Mouse (Mus musculus) intestine, embryonic 14.5 days (tissue): Measurements from ENCODE around the gene Ubap2. TPM values are rescaled to one million over a fixed set of nuclear protein-coding genes. Genes with fewer than 3 reads are reported as not detected.

Experiments
- ATAC-seq: fragments of 200-750 bp; cut with Nextera tagmentation; replicated peaks from 2 replicates; pipeline ENCODE4 v1.8.0; 2017; ENCODE audit warnings: low read depth, moderate number of reproducible peaks, moderate TSS enrichment, moderate library complexity; ENCODE audit not compliant: low FRiP score, low TSS enrichment
- DNase-seq: peaks from one replicate; pipeline ENCODE4 v3.0.0-alpha.2; 2018; ENCODE audit warnings: low spot score
- H3K27ac ChIP-seq: fragments of 300-500 bp; sonication (generic); 2 replicates; pipeline ENCODE4 v1.5.1; 2014; ENCODE audit warnings: low read depth, mild to moderate bottlenecking, control low read depth
- H3K27me3 ChIP-seq: fragments of 300-500 bp; sonication (generic); replicated peaks from 2 replicates; pipeline ENCODE4 v1.6.1; 2014; ENCODE audit warnings: low read length, control low read depth; ENCODE audit not compliant: control insufficient read depth, insufficient read depth
- H3K36me3 ChIP-seq: fragments of 300-500 bp; sonication (generic); 2 replicates; pipeline ENCODE4 v1.6.1; 2014; ENCODE audit warnings: low read length, control low read depth; ENCODE audit not compliant: control insufficient read depth, insufficient read depth
- H3K4me1 ChIP-seq: fragments of 300-500 bp; sonication (generic); replicated peaks from 2 replicates; pipeline ENCODE4 v1.6.1; 2014; ENCODE audit warnings: low read length, control low read depth, mixed read lengths; ENCODE audit not compliant: control insufficient read depth, insufficient read depth
- H3K4me2 ChIP-seq: fragments of 300-500 bp; sonication (generic); 2 replicates; pipeline ENCODE4 v1.6.1; 2014; ENCODE audit warnings: low read length
- H3K4me3 ChIP-seq: fragments of 300-500 bp; sonication (generic); 2 replicates; pipeline ENCODE4 v1.5.1; 2014; ENCODE audit warnings: low read depth, low read length, control low read depth, mixed read lengths
- H3K9ac ChIP-seq: fragments of 300-500 bp; sonication (generic); 2 replicates; pipeline ENCODE4 v1.6.1; 2014; ENCODE audit warnings: mild to moderate bottlenecking, low read length
- H3K9me3 ChIP-seq: fragments of 300-500 bp; sonication (generic); 2 replicates; pipeline ENCODE4 v1.6.1; 2016; ENCODE audit warnings: low read length, control low read depth; ENCODE audit not compliant: control insufficient read depth
- WGBS: fragments of 180-500 bp; shearing (Covaris S2); extraction: QIAGEN DNeasy Blood & Tissue Kit; methylation state at CpG from one replicate; pipeline ENCODE4 v1.1.7; 2014; 5-methylcytosine and 5-hydroxymethylcytosine counted together
- polyA plus RNA-seq: library from polyadenylated mRNA; unstranded; fragments of >200 nt; fragmentation: Nextera tagmentation; extraction: Ambion mirVana; gene quantifications from 2 replicates; pipeline ENCODE4 v1.2.1, GENCODE M21; 2014

The Ubap2 gene
- polyA plus RNA-seq, 1 experiment from 2014 or later, result 55.1 TPM

DNA sequence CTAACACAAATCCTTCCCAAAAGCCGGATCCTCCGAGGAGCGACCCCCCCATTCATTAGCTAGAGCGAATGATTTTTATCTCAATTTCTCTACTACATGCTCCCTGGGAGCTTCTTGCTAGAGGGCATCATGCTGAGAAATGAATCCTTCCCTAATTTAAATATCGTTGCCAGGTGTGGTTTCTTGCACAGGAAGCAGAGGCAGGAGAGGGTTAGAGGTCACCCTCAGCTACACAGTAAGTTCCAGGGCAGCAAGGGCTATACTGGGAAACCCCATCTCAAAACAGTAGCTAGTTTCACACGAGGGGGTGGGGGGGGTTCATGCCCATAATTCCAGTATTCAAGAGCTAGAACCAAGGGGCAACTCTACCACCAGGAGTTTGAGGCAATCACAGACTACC, 32.5 kb upstream of the Ubap2 start:
- no peak for DNase-seq
- Histone ChIP-seq H3K9me3 (no peaks in the 10 kb centered on the region), H3K9ac (no peak overlapping the region), H3K4me3 (no peak overlapping the region), H3K4me2 (no peak overlapping the region), H3K36me3 (peaks cover 71% of the 10 kb centered on the region), H3K27ac (no peak overlapping the region), H3K27me3 (no peaks in the 10 kb centered on the region), H3K4me1 (no peaks in the 10 kb centered on the region)
- no peak for ATAC-seq
- 89% methylated on average over 6 of the region's 6 CpGs for WGBS

DNA sequence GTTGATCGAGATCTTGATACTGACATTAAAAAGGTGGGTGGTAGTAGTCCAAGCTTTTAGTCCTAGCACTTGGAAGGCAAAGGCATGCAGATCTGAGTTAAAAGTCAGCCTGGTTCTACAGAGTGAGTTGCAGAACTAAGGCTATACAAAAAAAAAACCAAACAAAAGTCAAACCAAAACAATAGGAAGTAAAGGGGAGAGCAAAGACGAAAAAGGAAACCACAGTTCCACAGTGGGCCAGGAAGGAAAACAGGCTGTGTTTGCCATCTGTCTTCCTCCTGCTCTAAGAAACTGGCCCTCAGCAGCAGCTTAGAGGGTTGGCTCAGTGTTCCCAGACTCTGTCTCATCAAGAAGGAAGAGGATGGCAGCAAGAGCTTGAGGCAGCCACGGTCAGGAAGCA, 29.4 kb upstream of the Ubap2 start:
- H3K4me1 ChIP-seq, result no peaks in the 10 kb centered on the region

DNA sequence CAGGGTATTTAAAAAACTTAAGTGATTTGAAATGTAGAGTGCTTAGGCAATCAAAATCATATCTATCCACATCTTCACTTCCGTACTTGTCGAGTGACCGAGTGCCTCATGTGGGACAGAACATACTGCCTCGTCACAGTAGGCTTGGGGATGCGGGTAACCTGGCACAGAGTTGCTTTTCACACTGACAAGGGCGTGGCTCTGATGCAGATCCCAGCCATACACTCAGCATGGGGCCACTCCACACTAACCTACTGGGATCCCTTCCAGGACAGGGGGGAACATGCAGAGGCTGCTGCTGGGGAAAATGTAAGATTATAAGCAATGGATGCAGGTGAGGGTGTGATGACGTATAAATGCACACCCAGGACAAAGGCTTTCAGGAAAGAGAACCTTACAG, 28.7 kb upstream of the Ubap2 start:
- DNase-seq, result no peak
- 94% methylated on average over 7 of the region's 7 CpGs for WGBS
- no peak for ATAC-seq

More for the DNA sequence above, 29.4 kb upstream of the Ubap2 start:
- Histone ChIP-seq H3K27ac (no peak overlapping the region), H3K4me3 (no peak overlapping the region), H3K4me2 (no peak overlapping the region), H3K9ac (no peak overlapping the region), H3K36me3 (peaks cover 73% of the 10 kb centered on the region), H3K27me3 (no peaks in the 10 kb centered on the region), H3K9me3 (no peaks in the 10 kb centered on the region)
- 66% methylated on average over 3 of the region's 3 CpGs for WGBS
- ATAC-seq (no peak), DNase-seq (no peak)

GRCm38 (mm10) chr4:41298976-41299375, 24.0 kb upstream of the Ubap2 start:
- Histone ChIP-seq H3K4me3 (no peak overlapping the region), H3K9me3 (no peaks in the 10 kb centered on the region), H3K27ac (no peak overlapping the region), H3K9ac (no peak overlapping the region), H3K4me1 (no peaks in the 10 kb centered on the region), H3K36me3 (peaks cover 92% of the 10 kb centered on the region), H3K27me3 (no peaks in the 10 kb centered on the region), H3K4me2 (no peak overlapping the region)
- no peak for ATAC-seq
- DNase-seq, result no peak
- 92% methylated on average over 5 of the region's 5 CpGs for WGBS

More for the DNA sequence above, 28.7 kb upstream of the Ubap2 start:
- Histone ChIP-seq H3K9me3 (no peaks in the 10 kb centered on the region), H3K9ac (no peak overlapping the region), H3K27me3 (no peaks in the 10 kb centered on the region), H3K27ac (no peak overlapping the region), H3K4me1 (no peaks in the 10 kb centered on the region), H3K4me2 (no peak overlapping the region), H3K4me3 (no peak overlapping the region), H3K36me3 (peaks cover 74% of the 10 kb centered on the region)

DNA sequence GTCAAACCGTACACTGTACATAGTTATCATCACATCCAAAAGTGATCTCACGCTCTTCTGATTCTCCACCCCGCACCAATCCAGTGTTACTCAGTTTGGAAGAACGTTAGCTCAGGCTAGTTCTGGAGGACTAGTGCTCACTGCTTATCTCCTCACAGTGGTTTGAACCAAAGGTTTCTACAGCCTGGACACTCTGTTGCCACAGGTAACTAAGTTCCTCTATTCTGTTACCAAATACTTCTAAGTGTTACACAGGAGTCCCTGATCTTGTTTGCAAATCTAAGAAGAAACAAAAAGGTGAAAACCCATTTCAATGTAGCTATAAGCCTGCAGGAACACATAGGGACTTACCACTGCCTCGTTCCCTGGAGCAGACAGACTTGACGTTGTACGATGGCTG, 21.0 kb upstream of the Ubap2 start:
- no peaks in the 10 kb centered on the region for H3K4me1 ChIP-seq
- H3K9ac ChIP-seq, result no peak overlapping the region
- H3K27me3 ChIP-seq, result no peaks in the 10 kb centered on the region
- no peak overlapping the region for H3K4me2 ChIP-seq
- no peak overlapping the region for H3K4me3 ChIP-seq
- DNase-seq, result no peak
- no peak for ATAC-seq
- H3K27ac ChIP-seq, result no peak overlapping the region
- H3K36me3 ChIP-seq, result peaks cover 97% of the 10 kb centered on the region
- H3K9me3 ChIP-seq, result no peaks in the 10 kb centered on the region
- 95% methylated on average over 7 of the region's 7 CpGs for WGBS

DNA sequence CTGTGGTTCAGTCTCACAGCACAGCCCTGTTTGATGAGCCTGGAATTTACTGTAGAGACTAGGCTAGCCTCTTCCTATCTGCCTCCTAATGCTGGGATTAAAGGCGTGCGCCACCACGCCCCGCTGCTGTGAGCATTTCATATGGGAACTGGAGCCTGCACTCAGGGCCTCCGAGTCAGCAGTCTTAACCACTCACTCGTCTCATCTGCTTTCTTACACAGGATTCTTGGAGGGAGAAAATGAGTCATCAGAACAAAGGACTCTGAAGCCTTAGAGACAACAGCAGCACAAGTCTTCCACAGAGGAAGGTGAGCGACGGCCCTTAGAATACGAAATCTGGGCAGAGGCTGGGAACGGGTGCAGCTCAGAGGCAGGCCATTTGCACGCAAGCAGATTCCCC, 20.6 kb upstream of the Ubap2 start:
- Histone ChIP-seq H3K27me3 (no peaks in the 10 kb centered on the region), H3K4me1 (no peaks in the 10 kb centered on the region), H3K4me2 (no peak overlapping the region), H3K9me3 (no peaks in the 10 kb centered on the region), H3K4me3 (no peak overlapping the region), H3K27ac (no peak overlapping the region), H3K9ac (no peak overlapping the region), H3K36me3 (peaks cover 97% of the 10 kb centered on the region)
- 92% methylated on average over 11 of the region's 11 CpGs for WGBS
- DNase-seq, result no peak
- no peak for ATAC-seq

DNA sequence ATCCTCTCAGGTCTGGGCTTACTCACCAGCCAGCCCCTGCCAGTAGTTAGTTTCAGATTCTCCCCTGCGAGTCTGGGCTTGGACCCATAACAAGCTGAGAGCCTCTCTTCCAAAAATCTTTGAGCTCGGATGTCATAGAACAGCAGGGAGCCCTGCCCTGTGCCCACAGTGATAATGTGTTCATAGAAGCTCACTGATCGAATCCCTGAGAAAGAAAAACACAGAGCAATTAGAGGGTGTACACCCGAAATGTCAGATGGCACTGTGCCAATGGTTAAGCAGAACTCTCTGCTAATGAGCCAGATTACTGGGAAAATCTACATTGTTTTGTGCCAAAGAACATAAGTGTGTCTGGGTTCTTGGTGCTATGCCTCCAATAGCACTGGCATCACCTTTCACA, 19.0 kb upstream of the Ubap2 start:
- Histone ChIP-seq H3K27me3 (no peaks in the 10 kb centered on the region), H3K36me3 (peaks cover 87% of the 10 kb centered on the region), H3K4me1 (no peaks in the 10 kb centered on the region), H3K27ac (no peak overlapping the region), H3K4me2 (no peak overlapping the region), H3K9me3 (no peaks in the 10 kb centered on the region), H3K9ac (no peak overlapping the region), H3K4me3 (no peak overlapping the region)
- no peak for ATAC-seq
- WGBS, result 92% methylated on average over 4 of the region's 4 CpGs
- no peak for DNase-seq

- WGBS, result 70% methylated on average over 7 of the region's 7 CpGs
- no peak overlapping the region for H3K27ac ChIP-seq
- H3K27me3 ChIP-seq, result no peaks in the 10 kb centered on the region
- H3K4me1 ChIP-seq, result no peaks in the 10 kb centered on the region
- peaks cover 46% of the 10 kb centered on the region for H3K36me3 ChIP-seq
- no peak overlapping the region for H3K4me2 ChIP-seq
- DNase-seq (no peak), ATAC-seq (no peak)
- H3K4me3 ChIP-seq, result no peak overlapping the region
- H3K9me3 ChIP-seq, result no peaks in the 10 kb centered on the region
- no peak overlapping the region for H3K9ac ChIP-seq
These were observed 14.9 kb upstream of the Ubap2 start for GRCm38 (mm10) chr4:41289802-41290201.

GRCm38 (mm10) chr4:41286420-41286819, 11.5 kb upstream of the Ubap2 start:
- H3K27me3 ChIP-seq, result no peaks in the 10 kb centered on the region
- H3K36me3 ChIP-seq, result peaks cover 15% of the 10 kb centered on the region
- DNase-seq, result no peak
- no peak overlapping the region for H3K9ac ChIP-seq
- H3K27ac ChIP-seq, result no peak overlapping the region
- no peak for ATAC-seq
- no peaks in the 10 kb centered on the region for H3K4me1 ChIP-seq
- no peaks in the 10 kb centered on the region for H3K9me3 ChIP-seq
- no peak overlapping the region for H3K4me2 ChIP-seq
- WGBS, result 13% methylated on average over 3 of the region's 3 CpGs
- no peak overlapping the region for H3K4me3 ChIP-seq
